Mouse (Mus musculus) hindlimb bud, embryonic 11.5 days (tissue): ENCODE measurements around the gene Med29.

Experiments used
- DNase-seq: peaks from one replicate; pipeline ENCODE4 v3.0.0-alpha.2; 2012; ENCODE audit warnings: low read depth, low spot score; ENCODE audit errors: extremely low spot score

Gene Med29

GRCm38 (mm10) chr7:28392429-28393271, at the start of gene Med29, which contains the start of gene Paf1:
TSS of gene Med29 (minus strand) at chr7:28392708.
TSS of gene Paf1 (plus strand) at chr7:28392951.
- peak; percentile 98 for DNase-seq

GRCm38 (mm10) chr7:28441776-28442485, 49.4 kb upstream of the Med29 start:
- DNase-seq, result no peak

- DNase-seq, result no peak
Measured at GRCm38 (mm10) chr7:28440739-28441138, 48.2 kb upstream of the Med29 start.

GRCm38 (mm10) chr7:28438771-28439170, 46.3 kb upstream of the Med29 start:
- no peak for DNase-seq

- no peak for DNase-seq
Measured at GRCm38 (mm10) chr7:28437964-28438363, 45.5 kb upstream of the Med29 start.

GRCm38 (mm10) chr7:28436932-28437570, 44.5 kb upstream of the Med29 start, which contains the start of gene Gmfg:
TSS of gene Gmfg (plus strand) at chr7:28437447.
- DNase-seq, result peak; percentile 68

GRCm38 (mm10) chr7:28436271-28436904, 43.9 kb upstream of the Med29 start:
- DNase-seq, result peak; percentile 86

GRCm38 (mm10) chr7:28435660-28436259, 43.3 kb upstream of the Med29 start:
- no peak for DNase-seq

- DNase-seq, result no peak
Measured at GRCm38 (mm10) chr7:28432252-28432651, 39.7 kb upstream of the Med29 start.

- no peak for DNase-seq
Measured at GRCm38 (mm10) chr7:28430512-28430911, 38.0 kb upstream of the Med29 start.

- no peak for DNase-seq
Measured at GRCm38 (mm10) chr7:28427738-28428137, 35.2 kb upstream of the Med29 start.

GRCm38 (mm10) chr7:28423018-28423417, 30.5 kb upstream of the Med29 start:
- no peak for DNase-seq

- no peak for DNase-seq
Measured at GRCm38 (mm10) chr7:28419416-28419815, 26.9 kb upstream of the Med29 start.

- DNase-seq, result no peak
Measured at GRCm38 (mm10) chr7:28418096-28418670, 25.7 kb upstream of the Med29 start.

GRCm38 (mm10) chr7:28417368-28417767, 24.9 kb upstream of the Med29 start:
- no peak for DNase-seq

- no peak for DNase-seq
Measured at GRCm38 (mm10) chr7:28412826-28413225, 20.3 kb upstream of the Med29 start.

GRCm38 (mm10) chr7:28410841-28411475, 18.4 kb upstream of the Med29 start:
- DNase-seq, result no peak

GRCm38 (mm10) chr7:28401942-28402341, 9.4 kb upstream of the Med29 start:
- DNase-seq, result no peak

GRCm38 (mm10) chr7:28401030-28401429, 8.5 kb upstream of the Med29 start:
- DNase-seq, result no peak
